Mouse (Mus musculus): ENCODE measurements around the gene Susd1.

Gene Susd1

GRCm38 (mm10) chr4:59321181-59322008, 117.0 kb downstream of the Susd1 start:
- 87% methylated on average over 12 of the region's 12 CpGs for WGBS

- 87% methylated on average over 9 of the region's 9 CpGs for WGBS
Measured at GRCm38 (mm10) chr4:59319136-59319941, 119.1 kb downstream of the Susd1 start.

GRCm38 (mm10) chr4:59318602-59319001, 119.8 kb downstream of the Susd1 start:
- WGBS = 86% methylated on average over 6 of the region's 6 CpGs

GRCm38 (mm10) chr4:59315553-59316405, 122.7 kb downstream of the Susd1 start:
- 92% methylated on average over 15 of the region's 15 CpGs for WGBS

GRCm38 (mm10) chr4:59314939-59315552, 123.4 kb downstream of the Susd1 start:
- WGBS = 91% methylated on average over 3 of the region's 3 CpGs

GRCm38 (mm10) chr4:59312945-59313344, 125.5 kb downstream of the Susd1 start:
- WGBS = 32% methylated on average over 7 of the region's 7 CpGs

GRCm38 (mm10) chr4:59310590-59310989, 127.8 kb downstream of the Susd1 start:
- 97% methylated on average over 9 of the region's 9 CpGs for WGBS

GRCm38 (mm10) chr4:59307841-59308589, 130.4 kb downstream of the Susd1 start:
- 87% methylated on average over 10 of the region's 10 CpGs for WGBS

- 93% methylated on average over 8 of the region's 8 CpGs for WGBS
Measured at GRCm38 (mm10) chr4:59302387-59302786, 136.0 kb downstream of the Susd1 start.

- 89% methylated on average over 9 of the region's 9 CpGs for WGBS
Measured at GRCm38 (mm10) chr4:59301025-59301815, 137.2 kb downstream of the Susd1 start.

GRCm38 (mm10) chr4:59298719-59299496, 139.5 kb downstream of the Susd1 start:
- 72% methylated on average over 7 of the region's 7 CpGs for WGBS

- 90% methylated on average over 6 of the region's 6 CpGs for WGBS
Measured at GRCm38 (mm10) chr4:59295127-59295526, 143.3 kb downstream of the Susd1 start.

- 83% methylated on average over 3 of the region's 3 CpGs for WGBS
Measured at GRCm38 (mm10) chr4:59294661-59295060, 143.8 kb downstream of the Susd1 start.

- WGBS = 75% methylated on average over 13 of the region's 13 CpGs
Measured at GRCm38 (mm10) chr4:59291914-59292718, 146.3 kb downstream of the Susd1 start.

GRCm38 (mm10) chr4:59290972-59291576, 147.4 kb downstream of the Susd1 start:
- WGBS = 80% methylated on average over 6 of the region's 6 CpGs

- 75% methylated on average over 2 of the region's 2 CpGs for WGBS
Measured at GRCm38 (mm10) chr4:59287103-59287502, 151.3 kb downstream of the Susd1 start.

GRCm38 (mm10) chr4:59286351-59286750, 152.1 kb downstream of the Susd1 start:
- 79% methylated on average over 6 of the region's 6 CpGs for WGBS
